Comparison of ENCODE assay signal across 12 mouse cellular contexts in the genomic region with DNA sequence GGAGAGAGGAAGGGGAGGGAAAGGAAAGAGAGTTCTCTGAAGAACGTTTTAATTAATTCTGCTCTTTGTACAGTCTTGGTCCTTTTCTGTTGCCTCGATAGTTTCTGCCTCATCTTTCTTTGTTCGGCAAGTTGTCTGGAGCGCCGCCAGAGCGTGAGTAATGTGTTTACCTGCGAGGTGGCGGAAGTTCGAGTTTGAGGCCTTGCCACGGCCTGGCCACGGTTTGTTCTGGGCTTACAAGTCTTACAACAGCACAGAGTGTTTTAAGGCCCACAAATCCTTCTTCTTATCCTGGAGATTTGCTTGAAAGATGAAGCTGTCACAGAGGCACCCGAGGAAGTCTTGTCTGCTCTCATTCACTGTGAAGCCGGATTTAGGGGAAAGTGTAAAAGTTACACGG.
DNase-seq lines count a peak whose midpoint lies in the region; ATAC-seq and TF ChIP-seq lines count a peak whose summit lies in the region.
"Had no signal": no experiment of that assay in that cellular context is flagged by ENCODE, and none has a peak within 500 bp of the region (broad histone marks: within the 10 kb centered on the region; RNA-seq: fewer than 3 reads in every experiment).

No protein-coding gene starts in this region.

- no peak for TF ChIP-seq CTCF in lung, postnatal 0 days (IDR thresholded peaks at IDR 0.05)

- no peaks in the 10 kb centered on the region for H3K4me1 ChIP-seq in embryonic facial prominence, embryonic 14.5 days (ENCODE audit: control insufficient read depth, insufficient read depth, low read length)
- H3K4me1 ChIP-seq in embryonic facial prominence, embryonic 10.5 days = no peaks in the 10 kb centered on the region
- no peaks in the 10 kb centered on the region for H3K4me1 ChIP-seq in lung, postnatal 0 days (ENCODE audit: insufficient read depth, low read depth, low read length)
- H3K4me1 ChIP-seq: limb, embryonic 15.5 days had no signal

- no peaks in the 10 kb centered on the region for H3K27me3 ChIP-seq in embryonic facial prominence, embryonic 14.5 days (replicated peaks; ENCODE audit: control insufficient read depth, insufficient read depth, low read length)
- no peaks in the 10 kb centered on the region for H3K27me3 ChIP-seq in embryonic facial prominence, embryonic 10.5 days (replicated peaks; ENCODE audit: low read depth, poor library complexity, severe bottlenecking)
- no peaks in the 10 kb centered on the region for H3K27me3 ChIP-seq in lung, postnatal 0 days (replicated peaks; ENCODE audit: insufficient read depth, low read length)
- H3K27me3 ChIP-seq: hindbrain, embryonic 13.5 days; limb, embryonic 15.5 days had no signal

- no peak overlapping the region for H3K27ac ChIP-seq in embryonic facial prominence, embryonic 14.5 days (replicated peaks; ENCODE audit: low read depth, low read length)
- H3K27ac ChIP-seq in embryonic facial prominence, embryonic 10.5 days (replicated peaks) = no peak overlapping the region
- H3K27ac ChIP-seq in lung, postnatal 0 days (ENCODE audit: low read length) = no peak overlapping the region
- H3K27ac ChIP-seq: hindbrain, embryonic 13.5 days; limb, embryonic 15.5 days had no signal

- no peaks in the 10 kb centered on the region for H3K9me3 ChIP-seq in embryonic facial prominence, embryonic 14.5 days (ENCODE audit: control insufficient read depth, low read length)
- H3K9me3 ChIP-seq in embryonic facial prominence, embryonic 10.5 days = no peaks in the 10 kb centered on the region
- H3K9me3 ChIP-seq in lung, postnatal 0 days (ENCODE audit: low read length) = no peaks in the 10 kb centered on the region
- H3K9me3 ChIP-seq: hindbrain, embryonic 13.5 days; limb, embryonic 15.5 days had no signal

- TF ChIP-seq EP300 in lung, postnatal 0 days (IDR thresholded peaks at IDR 0.05) = no peak

- DNase-seq in embryonic facial prominence, embryonic 14.5 days (ENCODE audit: low spot score) = peak; percentile 75
- no peak for DNase-seq in embryonic facial prominence, embryonic 10.5 days (ENCODE audit: low spot score)
- peak; percentile 27 for DNase-seq in lung, postnatal 10 days
- no peak for DNase-seq in lung, postnatal 0 days (ENCODE audit: low spot score)
- peak; percentile 3 for DNase-seq in gonadal fat pad, adult 2 months (ENCODE audit: low read depth)
- DNase-seq in testis, postnatal 10 days (ENCODE audit: low spot score) = peak; percentile 41
- no peak for DNase-seq in thymus, postnatal 0 days (ENCODE audit: low spot score)
- DNase-seq: gastrocnemius, postnatal 36 days; right cerebral cortex, postnatal 25 days had no signal

- H3K4me2 ChIP-seq in embryonic facial prominence, embryonic 14.5 days (ENCODE audit: low read depth, low read length) = no peak overlapping the region
- no peak overlapping the region for H3K4me2 ChIP-seq in lung, postnatal 0 days (replicated peaks; ENCODE audit: low read depth, low read length)
- H3K4me2 ChIP-seq: hindbrain, embryonic 13.5 days; limb, embryonic 15.5 days had no signal

- peak; percentile 74; the same call in 1 of the 2 replicates for ATAC-seq in embryonic facial prominence, embryonic 14.5 days (ENCODE audit: low read depth)
- no peak for ATAC-seq in lung, postnatal 0 days
- no peak for ATAC-seq in activated CD4-positive, CD25-positive, alpha-beta regulatory T cell, adult 4 months

- 63% methylated on average over 14 of the region's 14 CpGs for WGBS in embryonic facial prominence, embryonic 14.5 days
- WGBS in embryonic facial prominence, embryonic 10.5 days = 79% methylated on average over 14 of the region's 14 CpGs
- 41% methylated on average over 14 of the region's 14 CpGs for WGBS in lung, postnatal 0 days

- H3K36me3 ChIP-seq in embryonic facial prominence, embryonic 14.5 days (ENCODE audit: control insufficient read depth, insufficient read depth, low read length) = no peaks in the 10 kb centered on the region
- H3K36me3 ChIP-seq in embryonic facial prominence, embryonic 10.5 days (replicated peaks) = no peaks in the 10 kb centered on the region
- H3K36me3 ChIP-seq in lung, postnatal 0 days (ENCODE audit: insufficient read depth, low read length) = no peaks in the 10 kb centered on the region
- H3K36me3 ChIP-seq: hindbrain, embryonic 13.5 days; limb, embryonic 15.5 days had no signal

- no peak overlapping the region for H3K9ac ChIP-seq in embryonic facial prominence, embryonic 14.5 days (ENCODE audit: low read depth, low read length)
- no peak overlapping the region for H3K9ac ChIP-seq in lung, postnatal 0 days (replicated peaks; ENCODE audit: low read depth)
- H3K9ac ChIP-seq: hindbrain, embryonic 13.5 days; limb, embryonic 15.5 days had no signal

- no peak overlapping the region for H3K4me3 ChIP-seq in embryonic facial prominence, embryonic 14.5 days (ENCODE audit: low read depth, low read length)
- H3K4me3 ChIP-seq in embryonic facial prominence, embryonic 10.5 days = no peak overlapping the region
- no peak overlapping the region for H3K4me3 ChIP-seq in lung, postnatal 0 days (ENCODE audit: low read depth, low read length)
- H3K4me3 ChIP-seq: hindbrain, embryonic 13.5 days; limb, embryonic 15.5 days had no signal

Comparison
In these comparisons a context has a peak if more than half of its experiments do, and no peak if none do; other contexts are left out.
1. DNase-seq: peak in embryonic facial prominence, embryonic 14.5 days (single experiment), lung, postnatal 10 days (single experiment), gonadal fat pad, adult 2 months (single experiment) and testis, postnatal 10 days (single experiment); none in embryonic facial prominence, embryonic 10.5 days (single experiment), lung, postnatal 0 days (single experiment) and thymus, postnatal 0 days (single experiment).